Mouse (Mus musculus) bone marrow, adult 2 months (tissue): ENCODE results near the gene Ormdl1.

ENCODE experiments used
- CTCF ChIP-seq: fragments of 200-500 bp; IDR thresholded peaks from 2 replicates; pipeline ENCODE4 v1.5.1; 2011; ENCODE audit warnings: low read length, control low read depth; ENCODE audit not compliant: control insufficient read depth, insufficient read depth
- POLR2A ChIP-seq: fragments of 200-500 bp; IDR thresholded peaks from 2 replicates; pipeline ENCODE4 v1.6.1; 2011; ENCODE audit warnings: low read depth, mild to moderate bottlenecking, control low read depth, low read length, borderline replicate concordance; ENCODE audit not compliant: control insufficient read depth

GRCm38 (mm10) chr1:53269901-53270300 is 27.0 kb upstream of the Ormdl1 start:
- TF ChIP-seq CTCF (no peak), POLR2A (no peak)
